Mouse (Mus musculus) sigmoid colon, adult 10 weeks (tissue): Measurements from ENCODE around the gene Obox2. TPM values are rescaled to one million over a fixed set of nuclear protein-coding genes. Genes with fewer than 3 reads are reported as not detected.

ENCODE experiments used
- polyA plus RNA-seq: library from polyadenylated mRNA; stranded (reverse); fragments of 350-450 nt; fragmentation: Illumina TruSeq; extraction: RNeasy Lipid Tissue Mini Kit (QIAGEN cat#74804); gene quantifications from one replicate; pipeline ENCODE4 v1.2.3, GENCODE M21; 2014; ENCODE audit warnings: low read depth, low replicate concordance

Gene Obox2
- not detected for polyA plus RNA-seq

DNA sequence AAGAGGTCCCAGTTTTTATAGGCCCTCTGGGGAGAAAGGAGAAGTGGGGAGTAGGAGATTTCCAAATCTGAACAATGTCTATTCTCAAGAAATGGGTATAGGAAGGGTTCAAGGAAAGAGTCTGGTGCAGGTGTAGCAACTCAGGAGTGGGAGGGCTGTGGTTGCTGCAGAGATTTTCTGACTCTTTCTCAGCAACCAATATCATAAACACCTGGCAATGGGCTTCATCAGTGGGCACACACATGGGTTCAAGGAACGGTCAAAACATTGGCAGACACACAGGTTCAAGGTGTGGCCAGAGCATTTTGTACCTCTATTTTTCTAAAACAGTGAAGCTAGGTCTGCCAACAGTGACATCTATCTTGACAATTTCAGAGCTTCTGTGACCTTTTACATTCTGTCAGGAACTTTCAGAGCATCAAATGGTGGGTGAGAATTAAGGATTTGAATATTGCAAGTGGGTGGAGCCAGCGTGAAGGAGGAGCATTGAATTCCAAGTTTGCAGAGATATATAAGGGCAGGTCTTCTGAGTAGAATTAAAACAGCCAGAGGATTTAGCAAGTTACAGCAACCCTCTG lies at the start of gene Obox2, which contains the start of gene Obox1:
Gene Obox2 (plus strand): TSS at position 301 of the 578 bp plus-strand sequence.
Gene Obox1 (plus strand): TSS at position 528 of the 578 bp plus-strand sequence.

Other genes starting within 250 kb of the Obox2 start
- not detected for gene Obox1, start 227 bp downstream of the Obox2 start, polyA plus RNA-seq